Mouse (Mus musculus): Measurements from ENCODE around the gene Atp8b3.

- TF ChIP-seq CTCF (IDR thresholded peaks at IDR 0.05; ENCODE audit: control insufficient read depth, insufficient read depth, insufficient read length) = no peak
- no peak for TF ChIP-seq MYOG (IDR thresholded peaks at IDR 0.05; ENCODE audit: control insufficient read depth, extremely low read depth, insufficient read length)
- no peak for TF ChIP-seq MAX (IDR thresholded peaks at IDR 0.05)
These were observed 37.0 kb upstream of the Atp8b3 start for GRCm38 (mm10) chr10:80575925-80576324.

Data from C2C12 (cell line).